Mouse (Mus musculus): ENCODE measurements around the gene Ccdc40. TPM values are rescaled to one million over a fixed set of nuclear protein-coding genes. Genes with fewer than 3 reads are reported as not detected.

Gene Ccdc40
- polyA plus RNA-seq (2014; fragmentation: Nextera tagmentation; extraction: Ambion mirVana) = 16.5 and 19.3 TPM in 2 replicates

DNA sequence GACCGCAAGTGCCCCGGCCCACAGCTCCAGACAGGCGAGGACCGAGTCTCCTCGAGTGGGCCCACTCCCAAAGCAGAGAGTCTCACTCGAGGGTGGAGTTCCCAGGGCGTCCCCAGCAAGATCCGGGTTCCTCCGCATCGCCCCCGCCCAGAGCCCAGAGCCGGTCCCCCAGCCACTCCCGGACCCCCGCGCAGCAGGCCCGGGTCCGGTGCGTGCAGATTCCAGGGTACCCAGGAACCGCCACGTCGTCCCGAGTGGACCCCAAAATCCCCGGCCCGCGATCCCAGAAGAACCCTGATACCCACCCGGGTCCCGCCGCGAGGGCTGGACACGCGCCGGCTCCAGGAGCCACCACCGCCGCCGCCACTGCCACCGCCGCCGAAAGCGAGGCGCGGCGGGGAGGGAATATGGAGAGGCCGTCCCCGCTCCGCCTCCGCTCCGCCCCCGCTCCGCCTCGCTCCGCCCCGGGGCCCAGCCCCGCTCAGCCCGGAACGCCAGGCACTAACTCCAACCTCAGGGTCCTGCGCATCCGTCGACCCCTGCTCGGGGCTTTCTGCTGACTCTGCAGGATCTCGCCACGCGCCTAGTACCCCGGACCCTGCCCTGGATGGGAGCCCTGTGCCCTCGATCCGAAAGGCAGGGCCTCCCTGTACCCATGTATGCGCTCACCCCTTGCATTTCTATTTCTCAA is at the start of gene Ccdc40, which contains the start of gene Tbc1d16:
Ccdc40 (plus strand) TSS at position 482 of the 691 bp plus-strand sequence.
Tbc1d16 (minus strand) TSS at position 409 of the 691 bp plus-strand sequence.
- H3K27me3 ChIP-seq (ENCODE audit: control insufficient read depth, insufficient read depth, low read length) = no peaks in the 10 kb centered on the region
- H3K27ac ChIP-seq (ENCODE audit: low read depth, low read length) = peak within 1 kb of the TSS; percentile 83
- H3K9me3 ChIP-seq (ENCODE audit: control insufficient read depth, low read length) = no peaks in the 10 kb centered on the region
- peak within 1 kb of the TSS; percentile 93 for H3K9ac ChIP-seq (ENCODE audit: low read depth, low read length)
- WGBS = under 1% methylated on average over 49 of the region's 66 CpGs
- H3K4me3 ChIP-seq (ENCODE audit: low read depth, low read length) = peak within 1 kb of the TSS; percentile 81
- H3K4me1 ChIP-seq (replicated peaks; ENCODE audit: control insufficient read depth, insufficient read depth, low read length) = peaks cover 16% of the 10 kb centered on the region
- DNase-seq (ENCODE audit: low spot score) (peak; percentile 89), ATAC-seq (ENCODE audit: low FRiP score) (peak; percentile 87)
- no peaks in the 10 kb centered on the region for H3K36me3 ChIP-seq (ENCODE audit: control insufficient read depth, insufficient read depth, low read length)
- H3K4me2 ChIP-seq (replicated peaks; ENCODE audit: low read depth, low read length) = peak within 1 kb of the TSS; percentile 89

DNA sequence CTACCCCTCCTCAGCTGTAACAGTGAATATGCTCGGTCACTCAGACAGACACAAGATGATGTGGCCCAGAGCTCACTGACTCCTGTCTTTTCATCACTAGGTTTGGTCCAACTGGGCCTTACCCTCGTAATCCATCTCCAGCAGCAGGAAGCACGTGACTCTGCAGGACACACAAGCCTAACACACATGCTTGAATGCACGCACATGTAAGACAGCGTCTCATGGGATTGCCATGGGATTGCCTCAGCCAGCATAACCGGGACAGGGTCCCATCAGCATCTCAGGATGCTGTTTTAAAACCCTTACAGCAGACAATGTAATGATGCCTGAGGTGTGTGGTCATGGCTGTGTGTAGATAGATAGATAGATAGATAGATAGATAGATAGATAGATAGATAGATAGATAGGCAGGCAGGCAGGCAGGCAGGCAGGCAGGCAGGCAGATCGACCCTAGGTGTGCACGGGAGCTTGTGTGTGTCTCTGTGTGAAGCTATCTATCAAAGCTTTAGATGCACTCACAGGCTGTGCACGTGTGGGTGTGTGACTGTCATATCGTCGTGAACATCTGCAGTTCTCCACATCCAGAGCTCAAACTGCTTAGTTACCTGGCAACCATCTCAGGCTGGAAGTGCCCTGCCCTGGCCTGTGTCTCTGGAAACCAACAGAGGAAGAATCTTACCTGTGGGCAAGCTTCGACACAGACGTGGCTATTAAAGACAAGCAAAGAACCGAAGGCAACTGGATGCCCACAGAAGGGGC is 47.4 kb upstream of the Ccdc40 start:
- no peak overlapping the region for H3K4me2 ChIP-seq (replicated peaks; ENCODE audit: low read depth, low read length)
- no peaks in the 10 kb centered on the region for H3K9me3 ChIP-seq (ENCODE audit: control insufficient read depth, low read length)
- no peak for ATAC-seq (ENCODE audit: low FRiP score)
- no peaks in the 10 kb centered on the region for H3K36me3 ChIP-seq (ENCODE audit: control insufficient read depth, insufficient read depth, low read length)
- H3K27ac ChIP-seq (ENCODE audit: low read depth, low read length) = no peak overlapping the region
- DNase-seq (ENCODE audit: low spot score) = no peak
- WGBS = 84% methylated on average over 14 of the region's 14 CpGs
- no peak overlapping the region for H3K4me3 ChIP-seq (ENCODE audit: low read depth, low read length)
- H3K27me3 ChIP-seq (ENCODE audit: control insufficient read depth, insufficient read depth, low read length) = no peaks in the 10 kb centered on the region
- no peak overlapping the region for H3K9ac ChIP-seq (ENCODE audit: low read depth, low read length)
- H3K4me1 ChIP-seq (replicated peaks; ENCODE audit: control insufficient read depth, insufficient read depth, low read length) = peaks cover 13% of the 10 kb centered on the region

DNA sequence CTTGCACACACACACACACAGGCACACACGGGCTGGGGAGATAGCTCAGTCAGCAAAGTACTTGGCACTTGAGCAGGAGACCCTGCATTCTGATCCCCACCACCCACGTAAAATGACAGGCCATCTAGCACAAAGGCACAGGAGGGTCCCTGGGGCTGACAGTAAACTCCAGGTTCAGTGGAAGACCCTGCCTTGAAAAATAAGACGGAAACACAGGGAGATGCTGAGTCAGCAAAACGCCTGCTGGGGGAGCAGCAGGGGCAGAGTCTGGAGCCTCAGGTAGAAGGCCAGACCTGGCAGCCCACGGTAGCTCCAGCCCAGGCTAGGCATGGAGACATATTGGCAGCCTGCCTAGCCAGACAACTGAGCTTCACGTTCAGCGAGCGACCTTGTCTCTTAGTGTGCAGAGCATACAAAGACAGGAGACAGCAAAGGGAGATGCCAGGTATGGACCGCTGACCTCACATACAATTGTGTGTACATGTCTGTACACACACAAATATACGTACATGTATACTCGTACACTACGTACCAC is 46.4 kb upstream of the Ccdc40 start:
- Histone ChIP-seq H3K27ac (ENCODE audit: low read depth, low read length) (no peak overlapping the region), H3K4me3 (ENCODE audit: low read depth, low read length) (no peak overlapping the region), H3K36me3 (ENCODE audit: control insufficient read depth, insufficient read depth, low read length) (no peaks in the 10 kb centered on the region), H3K9ac (ENCODE audit: low read depth, low read length) (no peak overlapping the region), H3K4me2 (replicated peaks; ENCODE audit: low read depth, low read length) (no peak overlapping the region), H3K4me1 (replicated peaks; ENCODE audit: control insufficient read depth, insufficient read depth, low read length) (peaks cover 13% of the 10 kb centered on the region), H3K9me3 (ENCODE audit: control insufficient read depth, low read length) (no peaks in the 10 kb centered on the region), H3K27me3 (ENCODE audit: control insufficient read depth, insufficient read depth, low read length) (no peaks in the 10 kb centered on the region)
- WGBS = 93% methylated on average over 12 of the region's 12 CpGs
- DNase-seq (ENCODE audit: low spot score) (no peak), ATAC-seq (ENCODE audit: low FRiP score) (no peak)

DNA sequence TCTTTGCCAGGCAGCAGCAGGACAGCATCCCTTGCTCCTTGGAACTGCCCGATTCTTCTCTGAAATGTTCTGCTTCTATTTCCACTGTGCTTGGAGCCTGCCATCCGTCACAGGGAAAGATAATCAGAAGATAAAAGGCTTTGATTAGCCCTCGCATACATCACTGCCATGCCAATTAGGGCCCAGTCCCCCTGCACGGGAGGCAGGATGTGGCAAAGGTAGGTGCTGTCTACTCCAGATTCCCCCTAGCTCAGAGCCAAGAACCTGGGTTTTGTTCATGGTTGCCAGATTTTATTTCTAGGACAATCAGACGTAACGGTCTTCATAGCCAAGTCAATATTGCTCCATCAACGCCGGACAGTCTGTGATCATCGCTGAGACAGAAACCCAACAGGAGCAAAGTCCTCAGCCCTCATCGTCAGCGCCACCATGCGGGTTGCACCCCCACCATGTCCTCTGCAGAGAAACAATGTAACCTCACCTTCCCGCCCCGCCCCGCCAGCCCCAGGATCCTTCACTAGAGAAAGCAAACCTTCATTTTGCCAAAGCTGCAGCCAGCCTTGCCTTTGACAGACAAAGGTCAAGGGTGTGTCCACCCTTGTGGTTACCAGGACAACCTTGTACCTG is 44.6 kb upstream of the Ccdc40 start:
- DNase-seq (ENCODE audit: low spot score) (no peak), ATAC-seq (ENCODE audit: low FRiP score) (no peak)
- H3K27me3 ChIP-seq (ENCODE audit: control insufficient read depth, insufficient read depth, low read length) = no peaks in the 10 kb centered on the region
- H3K4me1 ChIP-seq (replicated peaks; ENCODE audit: control insufficient read depth, insufficient read depth, low read length) = peaks cover 6% of the 10 kb centered on the region; the same call in 1 of the 2 replicates
- H3K27ac ChIP-seq (ENCODE audit: low read depth, low read length) = no peak overlapping the region; the same call in 1 of the 2 replicates
- H3K4me3 ChIP-seq (ENCODE audit: low read depth, low read length) = no peak overlapping the region
- H3K4me2 ChIP-seq (replicated peaks; ENCODE audit: low read depth, low read length) = no peak overlapping the region
- no peaks in the 10 kb centered on the region for H3K36me3 ChIP-seq (ENCODE audit: control insufficient read depth, insufficient read depth, low read length)
- WGBS = 77% methylated on average over 15 of the region's 15 CpGs
- H3K9ac ChIP-seq (ENCODE audit: low read depth, low read length) = no peak overlapping the region
- H3K9me3 ChIP-seq (ENCODE audit: control insufficient read depth, low read length) = no peaks in the 10 kb centered on the region

DNA sequence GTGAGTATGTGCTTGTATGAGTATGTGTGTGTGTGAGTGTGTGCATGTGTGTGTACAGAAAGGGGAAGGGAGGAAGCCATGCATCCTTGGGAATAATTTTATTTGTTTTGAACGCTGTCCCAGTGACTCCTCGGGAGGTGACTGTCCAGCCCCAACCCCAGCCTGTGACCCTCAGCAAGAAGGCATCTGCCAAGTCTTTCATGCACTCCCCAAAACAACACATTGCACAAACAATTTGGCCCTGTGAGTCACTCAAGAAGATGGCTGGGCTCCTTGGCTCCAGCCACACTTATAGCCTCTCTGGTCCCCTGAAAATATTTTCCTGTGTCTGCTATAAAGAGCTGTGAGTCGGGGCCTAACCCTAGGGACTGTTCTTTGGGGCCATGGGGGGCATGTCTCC is 42.0 kb upstream of the Ccdc40 start:
- H3K4me1 ChIP-seq (replicated peaks; ENCODE audit: control insufficient read depth, insufficient read depth, low read length) = peaks cover 11% of the 10 kb centered on the region

DNA sequence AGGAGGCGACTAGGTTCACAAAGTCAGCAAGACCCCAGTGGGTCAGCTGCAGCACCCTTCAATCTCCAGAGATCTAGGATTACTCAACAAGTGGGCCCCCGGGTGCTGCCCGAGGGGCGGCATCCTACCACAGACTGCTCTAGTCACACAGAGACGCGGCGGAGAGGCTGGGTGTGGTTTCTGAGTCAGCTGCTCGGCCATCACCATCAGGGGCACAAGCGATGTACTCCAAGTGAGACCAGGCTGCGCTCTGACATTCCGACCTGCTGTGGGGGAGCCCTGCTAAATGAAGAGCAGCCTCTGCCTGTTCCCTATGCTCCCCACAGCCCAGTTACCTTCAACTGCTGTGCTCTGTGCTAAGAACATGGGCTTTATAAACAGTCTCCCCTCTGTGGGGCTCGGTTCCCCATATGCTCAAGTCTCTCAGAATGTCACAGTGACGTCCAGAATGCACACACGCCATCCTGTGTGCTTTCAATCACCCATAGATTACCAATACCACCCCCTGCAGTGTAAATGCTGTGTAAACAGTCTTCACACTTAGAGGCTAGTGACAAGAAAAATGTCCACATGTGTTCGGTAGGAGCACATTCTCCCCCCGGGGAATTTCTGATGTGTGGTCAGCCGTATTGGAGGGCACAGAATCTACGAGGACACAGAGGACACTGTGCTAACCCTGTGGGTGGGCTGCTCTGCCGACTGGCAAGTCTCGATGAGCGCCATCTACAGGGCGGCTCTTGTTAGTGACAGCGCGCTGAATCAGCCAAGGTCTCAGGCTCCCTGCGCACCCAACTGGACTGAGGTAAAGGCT is 41.2 kb upstream of the Ccdc40 start:
- Histone ChIP-seq H3K9me3 (ENCODE audit: control insufficient read depth, low read length) (no peaks in the 10 kb centered on the region), H3K4me1 (replicated peaks; ENCODE audit: control insufficient read depth, insufficient read depth, low read length) (peaks cover 11% of the 10 kb centered on the region), H3K9ac (ENCODE audit: low read depth, low read length) (no peak overlapping the region), H3K4me3 (ENCODE audit: low read depth, low read length) (no peak overlapping the region), H3K27me3 (ENCODE audit: control insufficient read depth, insufficient read depth, low read length) (no peaks in the 10 kb centered on the region), H3K27ac (ENCODE audit: low read depth, low read length) (no peak overlapping the region), H3K36me3 (ENCODE audit: control insufficient read depth, insufficient read depth, low read length) (no peaks in the 10 kb centered on the region), H3K4me2 (replicated peaks; ENCODE audit: low read depth, low read length) (no peak overlapping the region)
- DNase-seq (ENCODE audit: low spot score) (peak; percentile 87), ATAC-seq (ENCODE audit: low FRiP score) (no peak)
- 48% methylated on average over 25 of the region's 25 CpGs for WGBS

More for the DNA sequence above, 42.0 kb upstream of the Ccdc40 start:
- Histone ChIP-seq H3K9ac (ENCODE audit: low read depth, low read length) (no peak overlapping the region), H3K36me3 (ENCODE audit: control insufficient read depth, insufficient read depth, low read length) (no peaks in the 10 kb centered on the region), H3K9me3 (ENCODE audit: control insufficient read depth, low read length) (no peaks in the 10 kb centered on the region), H3K27me3 (ENCODE audit: control insufficient read depth, insufficient read depth, low read length) (no peaks in the 10 kb centered on the region), H3K27ac (ENCODE audit: low read depth, low read length) (no peak overlapping the region), H3K4me3 (ENCODE audit: low read depth, low read length) (no peak overlapping the region), H3K4me2 (replicated peaks; ENCODE audit: low read depth, low read length) (no peak overlapping the region)
- ATAC-seq (ENCODE audit: low FRiP score) (no peak), DNase-seq (ENCODE audit: low spot score) (no peak)
- WGBS = 81% methylated on average over 3 of the region's 3 CpGs

DNA sequence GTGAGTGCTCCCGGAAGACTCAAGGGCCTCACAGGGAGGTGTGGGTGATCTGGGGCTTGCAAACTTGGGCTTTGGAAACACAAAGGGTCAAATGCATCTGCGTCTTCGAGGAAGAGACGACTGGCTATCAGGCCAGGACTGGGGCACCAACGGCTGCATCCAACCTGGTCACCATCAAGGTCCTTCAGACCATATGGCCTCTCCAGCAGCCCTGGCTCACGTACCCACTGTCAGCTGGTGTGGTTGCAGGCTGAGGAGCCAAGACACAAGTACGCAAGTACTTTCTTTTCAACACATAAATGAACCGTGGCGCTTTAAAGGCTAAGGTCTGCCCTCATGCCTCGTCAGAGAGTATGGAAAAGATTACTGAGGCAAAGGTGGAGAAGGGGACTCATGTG is 40.6 kb upstream of the Ccdc40 start:
- WGBS = 55% methylated on average over 10 of the region's 10 CpGs
- Histone ChIP-seq H3K9me3 (ENCODE audit: control insufficient read depth, low read length) (no peaks in the 10 kb centered on the region), H3K27ac (ENCODE audit: low read depth, low read length) (no peak overlapping the region), H3K27me3 (ENCODE audit: control insufficient read depth, insufficient read depth, low read length) (no peaks in the 10 kb centered on the region), H3K4me2 (replicated peaks; ENCODE audit: low read depth, low read length) (no peak overlapping the region), H3K4me3 (ENCODE audit: low read depth, low read length) (no peak overlapping the region), H3K4me1 (replicated peaks; ENCODE audit: control insufficient read depth, insufficient read depth, low read length) (peaks cover 11% of the 10 kb centered on the region), H3K9ac (ENCODE audit: low read depth, low read length) (no peak overlapping the region), H3K36me3 (ENCODE audit: control insufficient read depth, insufficient read depth, low read length) (no peaks in the 10 kb centered on the region)
- ATAC-seq (ENCODE audit: low FRiP score) (no peak), DNase-seq (ENCODE audit: low spot score) (no peak)

DNA sequence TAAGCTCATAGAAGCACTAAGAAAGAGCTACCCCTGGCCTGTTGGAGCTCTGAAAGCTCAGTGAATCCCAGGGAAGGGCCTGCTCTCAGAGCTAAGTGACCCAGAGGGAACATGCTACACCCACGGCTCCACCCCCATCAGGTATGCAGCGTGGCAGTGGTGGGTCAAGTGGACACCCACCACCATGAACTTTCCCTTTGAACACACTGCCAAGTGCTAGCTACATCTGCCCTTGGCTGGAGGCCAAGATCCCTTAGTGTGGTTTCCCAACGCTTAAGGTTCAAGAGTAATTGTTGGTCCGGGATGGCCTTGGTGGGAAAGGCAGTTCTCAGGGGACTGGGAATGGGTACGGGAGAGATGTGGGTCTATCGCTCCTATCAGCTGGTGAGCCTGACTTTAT is 40.0 kb upstream of the Ccdc40 start:
- H3K36me3 ChIP-seq (ENCODE audit: control insufficient read depth, insufficient read depth, low read length) = no peaks in the 10 kb centered on the region
- DNase-seq (ENCODE audit: low spot score) (no peak), ATAC-seq (ENCODE audit: low FRiP score) (no peak)
- H3K9me3 ChIP-seq (ENCODE audit: control insufficient read depth, low read length) = no peaks in the 10 kb centered on the region
- peaks cover 9% of the 10 kb centered on the region for H3K4me1 ChIP-seq (replicated peaks; ENCODE audit: control insufficient read depth, insufficient read depth, low read length)
- H3K27ac ChIP-seq (ENCODE audit: low read depth, low read length) = no peak overlapping the region
- no peak overlapping the region for H3K9ac ChIP-seq (ENCODE audit: low read depth, low read length)
- H3K27me3 ChIP-seq (ENCODE audit: control insufficient read depth, insufficient read depth, low read length) = no peaks in the 10 kb centered on the region
- no peak overlapping the region for H3K4me2 ChIP-seq (replicated peaks; ENCODE audit: low read depth, low read length)
- 78% methylated on average over 6 of the region's 6 CpGs for WGBS
- H3K4me3 ChIP-seq (ENCODE audit: low read depth, low read length) = no peak overlapping the region
